Mouse (Mus musculus): ENCODE data around the gene Parp16.
A peak's percentile ranks its signal among the peaks of the same experiment; 100 is the strongest.

The Parp16 gene

DNA sequence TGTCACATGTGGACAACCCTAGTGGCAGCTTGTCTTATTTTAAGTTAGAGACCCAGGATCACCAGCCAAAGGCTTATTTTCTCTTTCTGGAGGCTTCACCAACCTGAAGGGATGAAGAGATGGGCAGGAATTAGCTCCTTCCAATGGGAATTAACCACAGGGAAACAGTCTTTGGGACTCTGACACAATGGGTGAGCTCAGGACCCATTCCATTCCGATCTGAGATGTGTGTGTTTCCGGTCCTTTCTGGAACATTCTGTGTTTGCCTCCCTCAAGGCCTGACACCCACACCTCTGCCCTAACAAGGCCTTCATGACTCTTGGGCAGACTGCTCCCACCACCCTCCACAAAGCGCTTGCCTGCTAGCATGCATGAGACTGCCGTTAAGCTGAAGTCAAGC is at the start of gene Parp16:
Gene Parp16 (plus strand): TSS at position 301 of the 400 bp plus-strand sequence.
- no peak for DNase-seq (ENCODE audit: low spot score)

DNA sequence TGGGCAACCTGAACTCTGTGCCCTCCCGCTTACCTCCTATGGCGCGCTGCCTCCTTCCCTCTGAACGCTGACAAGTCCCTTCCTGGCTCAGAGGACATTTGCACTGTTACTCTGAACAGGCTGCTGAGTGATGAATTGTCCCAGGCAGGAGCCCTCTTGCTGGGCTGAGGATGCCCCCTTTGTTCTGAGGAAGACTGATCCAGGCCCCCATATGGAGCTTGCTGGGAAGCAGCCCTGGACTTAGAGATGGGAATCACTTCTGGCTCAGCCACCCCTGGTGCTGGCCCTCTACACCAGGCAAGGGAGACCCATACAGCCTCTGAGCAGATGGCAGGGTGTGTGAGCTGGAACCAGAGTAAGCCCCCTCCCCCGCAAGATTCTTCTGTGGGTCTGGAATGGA is 49.2 kb upstream of the Parp16 start:
- no peak for DNase-seq (ENCODE audit: low spot score)

DNA sequence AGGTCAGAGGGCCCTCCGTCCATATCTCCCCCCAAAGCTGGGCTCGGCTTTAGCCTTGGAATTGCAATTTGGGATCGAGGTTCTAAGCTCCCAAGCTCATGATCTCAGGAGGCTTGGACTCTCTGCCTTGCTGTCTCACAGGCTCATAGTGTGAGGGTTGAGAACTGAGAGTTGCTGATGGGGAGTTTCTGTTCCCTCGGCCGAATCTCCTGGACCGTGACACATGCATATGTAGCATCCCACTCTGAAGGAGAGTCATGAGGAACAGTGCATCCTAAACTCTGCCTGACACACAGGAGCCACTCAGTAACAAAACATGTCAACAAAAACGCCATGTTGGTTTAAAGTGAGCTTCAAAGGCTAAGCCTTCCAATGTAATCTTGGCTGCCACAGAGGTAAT is 46.6 kb upstream of the Parp16 start:
- no peak for DNase-seq (ENCODE audit: low spot score)

DNA sequence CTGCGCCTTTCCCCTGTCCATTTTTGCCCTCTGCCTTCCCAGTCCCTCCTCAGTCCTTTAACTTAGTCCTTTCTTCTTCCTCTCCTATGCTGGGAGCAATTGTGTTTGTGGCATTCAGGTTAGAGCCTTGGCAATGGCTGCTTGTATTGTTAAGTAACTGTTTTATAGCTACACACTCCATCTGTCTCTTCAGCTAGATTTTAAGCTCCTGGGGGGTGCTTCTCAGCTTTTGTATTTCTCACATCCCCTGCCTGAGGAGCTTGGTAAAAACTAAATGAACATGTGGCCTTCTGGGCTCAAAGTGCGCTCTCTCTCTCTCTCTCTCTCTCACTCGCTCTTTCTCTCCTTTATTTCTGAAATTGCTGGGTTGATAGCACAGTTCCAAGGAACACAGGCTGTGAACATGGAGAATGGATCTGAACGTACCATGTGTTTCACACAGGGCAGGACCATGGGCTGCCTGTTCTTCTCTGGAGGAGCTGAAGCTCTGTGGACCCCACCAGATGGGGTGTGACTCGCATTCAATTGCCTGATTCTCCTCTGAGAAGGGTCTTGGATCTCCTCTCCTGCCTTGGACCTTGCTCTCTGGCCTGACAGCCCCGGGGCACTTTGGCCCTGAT is 42.3 kb upstream of the Parp16 start:
- DNase-seq (ENCODE audit: low spot score), result no peak

DNA sequence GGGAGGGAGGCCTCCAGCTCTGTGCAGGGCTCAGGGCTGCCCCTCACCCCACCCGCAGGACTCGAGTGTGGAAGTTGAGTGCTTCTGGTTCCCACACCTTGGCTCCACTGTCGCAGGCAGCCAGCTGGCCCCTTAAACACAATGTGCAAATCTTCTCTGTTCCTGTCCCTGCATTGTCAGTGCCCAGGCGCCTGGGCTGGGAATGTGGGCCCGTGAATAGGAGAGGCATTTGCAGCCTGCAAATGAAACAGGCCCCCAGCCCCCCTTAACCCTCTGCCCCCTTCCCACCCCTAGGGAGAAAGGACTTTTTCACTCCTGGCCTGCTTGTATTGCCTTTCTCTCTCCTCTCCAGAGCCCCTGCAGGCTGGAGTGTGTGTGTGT is 41.8 kb upstream of the Parp16 start:
- no peak for DNase-seq (ENCODE audit: low spot score)

DNA sequence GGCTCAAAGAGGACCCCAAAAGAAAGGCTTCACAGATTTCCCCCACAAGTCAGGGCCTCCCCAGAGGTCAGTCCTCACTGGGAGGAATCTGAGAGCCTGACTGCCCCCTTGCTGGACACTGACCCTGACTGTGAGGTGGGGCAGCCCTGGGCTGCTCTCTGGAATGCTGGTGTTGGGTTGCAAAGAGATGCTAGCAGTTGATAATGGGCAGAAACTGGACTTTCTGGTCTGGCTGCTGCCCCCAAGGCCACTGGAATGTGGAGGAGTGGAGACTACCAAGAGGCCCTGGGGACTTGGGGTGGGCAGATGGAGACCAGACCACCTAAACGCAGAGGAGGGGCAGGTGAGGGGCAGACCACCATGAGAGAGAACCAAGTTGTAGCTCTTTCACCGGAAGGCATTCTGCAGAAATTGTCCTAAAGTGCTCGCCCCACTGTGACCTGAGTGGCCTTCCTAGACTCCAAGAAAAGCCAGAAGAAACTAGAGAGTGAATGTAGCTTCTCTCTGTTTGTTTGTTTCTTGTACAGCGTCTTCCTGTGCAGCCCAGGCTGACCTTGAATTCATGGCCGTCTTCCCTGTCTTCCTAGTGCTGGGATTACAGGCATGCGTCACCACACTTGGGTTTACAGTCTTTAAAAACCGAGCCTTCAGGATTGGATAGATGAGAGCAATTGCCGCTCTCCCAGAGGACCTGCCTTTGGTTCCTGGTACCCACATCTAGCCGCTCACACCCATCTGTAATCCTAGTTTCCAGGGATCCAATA is 40.3 kb upstream of the Parp16 start:
- peak; percentile 36 for DNase-seq (ENCODE audit: low spot score)

DNA sequence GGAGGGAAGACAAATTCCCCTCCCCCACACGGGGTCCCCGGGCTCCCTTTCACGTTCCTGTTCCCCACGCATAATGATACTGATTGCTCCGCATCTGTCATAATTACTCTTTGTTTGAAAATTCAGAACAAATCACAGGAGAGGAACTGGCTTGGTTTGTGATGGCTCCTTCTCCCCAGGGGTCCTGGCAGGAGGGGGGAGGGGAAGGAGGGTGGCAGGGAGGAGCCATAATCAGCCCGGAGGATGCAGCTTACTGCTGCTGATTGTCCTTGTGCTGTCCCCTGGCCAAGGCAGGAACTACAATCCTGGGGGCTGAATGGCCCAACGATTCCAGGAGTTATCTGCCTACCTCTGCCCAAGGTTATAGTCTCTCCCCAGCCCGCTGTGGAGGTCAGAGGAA is 38.5 kb upstream of the Parp16 start:
- no peak for DNase-seq (ENCODE audit: low spot score)

DNA sequence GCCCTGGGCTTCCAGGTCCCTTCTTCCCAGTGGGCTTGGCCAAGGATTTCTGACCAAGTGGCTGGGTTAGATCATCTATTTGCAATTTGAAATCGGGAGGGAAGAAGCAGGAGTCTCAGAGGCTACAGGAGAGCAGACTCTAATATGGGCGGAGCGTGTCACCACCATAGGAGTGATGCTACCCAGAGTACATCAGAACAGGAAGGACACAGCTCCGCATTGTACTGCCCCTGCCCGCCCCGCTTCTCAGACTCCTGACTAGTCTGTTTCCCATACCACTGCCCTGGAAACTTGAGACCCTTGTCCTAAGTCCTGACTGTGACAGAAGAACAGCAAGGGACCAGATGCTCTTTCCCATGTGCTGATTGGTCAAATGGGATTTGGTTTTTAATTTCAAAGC is 37.5 kb upstream of the Parp16 start:
- DNase-seq (ENCODE audit: low spot score), result no peak

DNA sequence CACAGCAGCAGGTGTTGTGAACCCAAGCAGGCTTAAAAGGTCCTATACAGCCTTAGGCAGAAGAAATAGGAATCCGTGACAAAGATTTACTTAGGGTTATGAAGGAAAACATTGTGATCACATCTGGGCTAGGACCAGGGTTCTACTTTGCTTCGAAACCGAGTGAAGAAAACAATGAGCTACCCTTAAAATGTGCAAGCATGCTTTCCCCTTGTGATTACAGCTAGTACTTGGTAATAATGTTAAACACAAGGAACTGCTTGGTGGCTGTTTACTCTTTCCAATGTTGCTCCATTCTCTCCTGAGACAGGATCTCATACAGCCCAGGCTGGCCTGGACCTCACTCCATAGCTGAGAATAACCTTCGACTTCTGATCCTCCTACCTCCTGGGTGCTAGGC is 34.0 kb upstream of the Parp16 start:
- no peak for DNase-seq (ENCODE audit: low spot score)

DNA sequence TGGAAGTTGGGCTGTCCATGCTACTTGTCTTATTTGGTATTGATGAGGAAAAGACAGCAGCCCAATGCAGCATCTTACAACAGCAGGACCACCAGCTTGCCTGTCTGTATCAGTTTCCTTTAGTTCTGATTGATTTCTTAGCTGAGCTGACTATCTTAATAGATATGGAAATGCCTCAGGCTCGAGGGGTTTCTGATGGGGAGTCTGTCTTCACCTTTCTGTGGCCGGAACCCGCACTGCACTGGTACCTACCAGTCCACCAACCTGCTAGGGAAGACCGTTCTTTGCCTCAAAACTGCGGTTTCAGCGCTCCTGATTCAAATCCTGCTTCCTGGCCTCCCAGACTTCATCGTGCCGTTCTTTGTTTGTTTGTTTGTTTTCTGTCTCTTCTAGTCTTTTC is 33.3 kb upstream of the Parp16 start:
- no peak for DNase-seq (ENCODE audit: low spot score)

DNA sequence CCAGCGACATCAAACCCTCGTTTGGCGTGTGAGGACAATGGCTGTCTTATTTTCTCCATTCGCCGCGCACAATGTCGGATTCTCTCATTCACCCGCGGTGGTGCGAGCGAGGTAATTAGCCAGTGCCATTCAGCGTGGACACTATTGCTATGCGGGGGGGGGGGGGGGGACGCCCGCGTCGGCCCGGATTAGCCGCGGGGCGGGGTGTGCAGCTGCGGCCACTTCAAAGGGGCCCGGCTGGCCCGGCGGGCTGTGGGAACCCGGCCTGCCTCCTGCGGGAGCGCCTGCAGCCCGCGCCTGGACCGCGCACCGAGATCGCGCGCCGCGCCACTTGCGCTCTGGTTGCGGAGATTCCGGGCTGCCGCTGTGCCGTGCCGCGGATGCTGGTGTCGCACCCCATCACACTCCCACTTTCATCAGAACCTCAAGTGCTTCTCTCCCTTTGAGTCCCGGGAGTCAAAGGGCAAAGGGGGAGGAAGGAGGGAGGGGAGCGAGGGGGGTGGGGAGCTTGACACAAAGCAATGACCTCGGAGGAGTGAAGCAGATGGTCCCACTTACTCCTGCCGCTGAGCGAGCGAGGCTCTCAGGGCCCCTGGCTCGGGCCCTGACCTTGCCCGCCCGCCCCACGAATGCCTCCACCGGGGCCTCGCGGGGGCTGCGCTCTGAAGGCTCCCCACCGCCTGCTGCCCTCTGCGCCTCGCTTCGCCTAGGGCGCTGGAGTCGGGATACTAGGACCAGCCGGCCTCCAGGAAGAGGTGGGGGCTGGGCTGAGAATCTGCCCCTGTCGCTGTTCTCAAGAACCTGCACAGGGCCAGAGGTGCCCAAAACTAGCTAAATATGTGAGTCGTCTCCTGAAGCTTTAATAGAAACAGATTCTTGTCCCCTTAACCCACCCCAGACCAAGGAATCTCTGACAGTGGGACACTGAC is 32.2 kb upstream of the Parp16 start:
- no peak for DNase-seq (ENCODE audit: low spot score)

DNA sequence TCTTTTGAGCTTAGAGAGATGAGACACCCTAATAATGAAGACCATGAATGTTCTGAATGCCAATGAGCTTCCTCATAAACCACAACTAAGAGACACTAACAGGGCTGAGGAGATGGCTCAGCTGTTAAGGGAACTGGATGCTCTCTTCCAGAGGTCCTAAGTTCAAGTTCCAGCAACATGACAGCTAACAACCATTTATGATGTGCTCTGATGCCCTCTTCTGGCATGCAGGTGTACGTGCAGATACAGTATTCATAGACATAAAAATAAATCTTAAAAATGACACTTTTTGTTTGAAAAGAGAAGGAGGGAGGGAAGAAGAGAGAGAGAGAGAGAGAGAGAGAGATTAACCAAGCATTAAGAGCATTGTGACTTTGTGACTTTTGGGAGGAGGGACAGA is 30.3 kb upstream of the Parp16 start:
- no peak for DNase-seq (ENCODE audit: low spot score)

DNA sequence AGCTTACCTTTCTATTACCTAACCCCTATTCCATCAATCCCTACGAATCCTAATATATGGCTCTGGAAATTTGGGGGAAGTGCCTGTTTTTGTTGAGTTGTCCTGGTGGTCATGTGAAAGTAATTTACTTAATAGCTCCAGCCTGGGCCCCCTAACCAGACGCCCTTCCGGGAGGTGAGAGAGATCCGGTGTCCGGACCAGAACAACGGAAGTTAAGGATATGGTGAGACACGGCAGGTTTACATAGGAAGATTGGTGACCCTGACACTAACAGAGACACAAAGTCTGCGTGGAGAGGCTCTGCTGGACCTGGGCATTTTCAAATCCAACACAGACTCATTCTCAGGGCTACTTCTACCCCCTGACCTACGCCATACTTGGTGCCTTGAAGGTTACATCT is 28.8 kb upstream of the Parp16 start:
- no peak for DNase-seq (ENCODE audit: low spot score)

DNA sequence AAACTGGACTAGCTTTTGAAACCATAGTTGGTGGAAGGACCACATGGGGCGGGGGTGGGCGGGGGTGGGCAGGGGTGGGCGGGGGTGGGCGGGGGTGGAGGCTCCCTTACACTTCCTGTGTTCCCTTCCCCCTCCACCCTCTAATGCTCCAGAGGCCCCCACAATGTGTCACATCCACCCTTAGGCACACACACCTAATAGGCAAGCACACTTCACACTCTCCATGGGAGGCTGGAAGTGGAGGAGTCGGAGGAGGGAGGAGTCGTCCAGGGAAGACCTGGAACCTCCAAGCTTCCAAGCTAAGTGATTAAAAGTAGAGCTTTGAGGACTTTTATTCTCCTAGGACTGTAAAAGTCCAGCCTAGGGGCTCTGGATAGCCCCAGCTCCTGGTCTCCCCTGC is 26.6 kb upstream of the Parp16 start:
- DNase-seq (ENCODE audit: low spot score), result no peak

DNA sequence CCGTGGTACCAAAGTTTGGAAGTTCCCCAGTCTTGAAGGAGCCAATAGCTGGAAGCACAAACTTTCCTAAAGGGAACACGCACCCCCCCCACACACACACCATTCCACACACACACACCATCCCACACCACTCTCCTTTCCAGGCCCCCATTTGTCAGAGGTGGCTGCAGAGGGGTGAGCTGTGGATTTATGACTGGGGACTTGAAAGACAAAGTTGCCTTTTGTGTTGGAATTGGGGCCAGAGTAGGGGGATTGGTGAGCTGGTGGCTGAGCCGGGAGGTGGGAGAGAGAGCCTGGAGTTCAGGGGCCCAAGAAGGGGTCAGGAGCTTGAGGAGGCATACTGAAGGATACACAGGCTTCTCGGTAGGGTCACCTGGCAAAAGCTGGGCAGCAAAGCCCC is 26.2 kb upstream of the Parp16 start:
- no peak for DNase-seq (ENCODE audit: low spot score)

DNA sequence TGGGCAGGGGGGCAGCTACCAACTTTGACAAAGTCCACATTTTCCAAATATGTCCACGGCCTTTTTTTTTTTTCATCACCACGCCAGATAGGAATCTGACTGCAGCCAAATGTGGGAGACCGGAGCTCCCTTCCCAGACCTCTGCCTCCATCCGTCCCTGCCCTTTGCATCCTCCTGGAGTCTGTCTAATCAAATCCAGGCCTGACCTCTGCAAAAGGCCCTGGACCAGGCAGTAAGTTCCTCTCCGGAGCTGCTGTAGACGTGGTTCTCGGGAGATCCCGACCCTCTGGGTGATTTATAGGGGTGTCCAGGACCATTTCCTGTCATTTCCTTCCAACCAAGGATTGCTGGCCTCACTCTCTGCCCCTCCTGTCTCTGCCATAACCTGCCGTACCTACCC is 22.5 kb upstream of the Parp16 start:
- no peak for DNase-seq (ENCODE audit: low spot score)

DNA sequence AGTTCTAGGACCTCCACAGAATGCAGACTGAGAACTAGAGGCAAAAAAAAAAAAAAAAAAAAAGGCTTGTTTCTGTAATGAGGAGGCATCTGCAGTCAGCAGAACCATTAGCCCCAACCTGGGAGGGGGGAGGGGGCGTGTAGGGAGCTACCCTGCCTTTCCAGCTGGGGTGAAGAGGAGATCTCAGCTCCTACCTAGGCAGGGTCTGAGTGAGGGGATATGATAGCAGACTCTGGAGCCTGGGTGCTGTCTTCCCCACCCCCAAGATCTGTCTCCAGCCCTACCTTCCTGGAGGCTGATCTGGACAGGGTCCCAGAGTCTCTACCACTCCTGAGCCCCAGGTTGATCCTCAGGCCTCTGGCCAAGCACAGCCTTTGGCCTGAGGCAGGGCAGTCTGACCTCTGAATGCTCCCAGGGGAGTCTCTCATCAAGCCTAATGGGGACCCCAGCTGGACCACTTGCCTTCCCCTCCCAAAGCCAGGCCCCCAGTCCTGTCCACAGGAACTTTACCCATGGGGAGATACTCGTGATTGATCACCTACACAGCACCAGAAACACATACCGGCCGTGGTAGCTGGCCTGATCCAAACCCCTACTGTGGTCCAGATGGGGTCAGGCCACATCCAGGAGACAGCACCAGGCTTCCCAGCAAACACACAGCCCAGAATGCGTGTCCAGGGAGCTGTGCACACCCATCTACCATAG is 19.8 kb upstream of the Parp16 start:
- DNase-seq (ENCODE audit: low spot score), result no peak

DNA sequence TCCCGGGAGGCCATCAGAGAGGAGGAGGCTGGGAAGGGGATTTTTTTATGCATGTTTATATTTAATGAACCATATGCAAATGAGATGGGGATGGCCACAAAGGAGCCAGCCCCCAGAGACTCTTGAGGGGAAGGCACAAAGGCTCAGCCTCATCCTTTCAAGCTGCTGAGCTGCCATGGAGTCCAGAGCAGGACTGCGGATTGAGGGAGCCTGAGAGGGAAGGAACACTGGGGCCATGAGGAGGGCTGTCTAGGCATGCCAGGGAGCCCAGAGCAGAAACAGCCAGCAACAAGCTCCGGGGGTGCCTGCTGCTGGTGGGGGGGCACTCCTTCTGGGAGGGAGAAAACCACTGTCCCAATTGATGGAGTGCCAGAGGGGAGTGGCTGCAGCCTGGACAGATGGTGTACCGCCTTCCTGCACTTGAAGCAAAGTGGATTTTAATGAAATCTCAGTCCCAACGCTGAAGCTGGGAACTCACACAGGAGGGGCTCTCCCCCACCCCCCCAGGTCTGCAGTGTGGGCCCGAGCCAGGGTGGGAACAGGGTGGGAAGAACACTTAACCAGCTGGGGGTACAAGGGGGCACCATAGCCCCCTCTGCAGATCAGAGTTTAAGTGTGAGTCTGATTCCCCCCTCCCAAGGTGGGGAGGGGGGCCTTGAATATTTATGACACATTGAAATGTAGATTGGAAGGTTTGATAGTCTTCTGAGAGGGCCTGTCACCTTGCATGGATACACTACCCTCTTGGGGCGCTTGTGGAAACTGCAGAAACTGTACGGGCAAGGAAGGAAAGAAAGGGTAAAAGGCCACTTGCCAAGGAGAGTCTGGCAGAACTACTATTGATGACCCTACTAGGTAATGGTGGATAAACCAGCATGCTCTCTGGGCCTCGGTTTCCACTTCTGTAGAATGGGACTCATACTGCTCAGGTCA is 18.9 kb upstream of the Parp16 start:
- DNase-seq (ENCODE audit: low spot score), result no peak

DNA sequence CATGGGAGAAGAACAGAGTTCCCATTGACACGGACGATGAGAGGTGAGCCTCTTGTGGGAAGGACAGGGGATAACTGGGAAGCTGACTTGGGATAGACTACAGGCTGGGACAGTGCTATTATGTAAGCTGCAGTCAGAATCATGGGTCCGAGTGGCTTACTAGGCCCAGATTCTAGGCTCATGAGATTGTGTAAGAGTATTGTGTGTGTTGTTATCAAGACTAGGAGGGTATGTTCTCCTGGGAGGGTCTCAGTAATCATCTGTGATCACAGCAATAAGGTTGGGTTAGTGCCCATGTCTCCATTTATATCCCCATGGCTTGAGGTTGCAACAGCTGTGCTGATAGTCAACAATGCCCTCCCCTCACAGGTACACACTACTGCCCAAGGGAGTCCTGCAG is 17.7 kb upstream of the Parp16 start:
- DNase-seq (ENCODE audit: low spot score), result no peak

DNA sequence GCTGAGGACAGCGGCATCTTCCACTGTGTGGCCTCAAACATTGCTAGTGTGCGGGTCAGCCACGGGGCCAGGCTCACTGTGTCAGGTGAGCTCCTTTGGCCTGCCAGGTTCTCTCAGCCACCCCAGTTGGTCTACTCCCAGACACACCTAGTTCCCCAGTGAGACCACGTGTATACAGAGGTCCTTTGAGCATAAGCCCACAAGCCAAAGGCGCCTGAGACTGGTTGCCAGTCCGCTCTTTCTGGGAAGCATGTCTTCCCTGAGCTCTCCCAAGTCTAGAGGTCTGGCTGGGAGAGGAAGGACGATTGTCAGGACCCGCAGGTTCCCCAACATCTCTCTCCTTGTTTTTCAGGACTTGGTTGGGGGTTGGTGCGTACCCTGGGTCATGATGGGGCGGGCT is 17.2 kb upstream of the Parp16 start:
- no peak for DNase-seq (ENCODE audit: low spot score)
